ENCODE assay signal across 18 mouse cellular contexts in genomic region chr7:117939618-117940017, GRCm38 (mm10).
"Had no signal": no experiment of that assay in that cellular context is flagged by ENCODE, and none has a peak within 500 bp of the region (broad histone marks: within the 10 kb centered on the region; RNA-seq: fewer than 3 reads in every experiment).

No protein-coding gene starts in this region.

- H3K4me1 ChIP-seq: limb, embryonic 12.5 days; limb, embryonic 15.5 days; neural tube, embryonic 12.5 days; neural tube, embryonic 15.5 days had no signal

- H3K4me2 ChIP-seq: limb, embryonic 12.5 days; limb, embryonic 15.5 days; liver, embryonic 11.5 days; lung, embryonic 14.5 days; neural tube, embryonic 12.5 days; neural tube, embryonic 15.5 days had no signal

- H3K9ac ChIP-seq: limb, embryonic 12.5 days; limb, embryonic 15.5 days; liver, embryonic 14.5 days; liver, postnatal 0 days; lung, embryonic 14.5 days; neural tube, embryonic 12.5 days; neural tube, embryonic 15.5 days had no signal

- H3K27me3 ChIP-seq: limb, embryonic 12.5 days; limb, embryonic 15.5 days; neural tube, embryonic 12.5 days; neural tube, embryonic 15.5 days had no signal

- H3K27ac ChIP-seq: limb, embryonic 12.5 days; limb, embryonic 15.5 days; liver, embryonic 14.5 days; macrophage; neural tube, embryonic 12.5 days; neural tube, embryonic 15.5 days had no signal

- DNase-seq: kidney, adult 18-20 months; kidney, adult 9 months; kidney, postnatal 14 days; kidney, postnatal 4 days; left cerebral cortex, postnatal 4 days; liver, postnatal 0 days; lung, embryonic 14.5 days; thymus, adult 18-20 months; thymus, postnatal 14 days; thymus, postnatal 4 days had no signal

- H3K4me3 ChIP-seq: limb, embryonic 12.5 days; limb, embryonic 15.5 days; neural tube, embryonic 12.5 days; neural tube, embryonic 15.5 days had no signal

- ATAC-seq: liver, postnatal 0 days; lung, postnatal 0 days had no signal

- H3K36me3 ChIP-seq: limb, embryonic 12.5 days; limb, embryonic 15.5 days; neural tube, embryonic 12.5 days; neural tube, embryonic 15.5 days had no signal

- H3K9me3 ChIP-seq: limb, embryonic 12.5 days; limb, embryonic 15.5 days; neural tube, embryonic 12.5 days; neural tube, embryonic 15.5 days had no signal
